Mouse (Mus musculus) fat pad, adult 2 months (tissue): Measurements from ENCODE around the gene Degs1.

Experiments used
- DNase-seq: peaks from one replicate; pipeline ENCODE4 v3.0.0-alpha.2; 2011; ENCODE audit warnings: low read depth, low spot score; ENCODE audit errors: extremely low read depth

Gene Degs1

DNA sequence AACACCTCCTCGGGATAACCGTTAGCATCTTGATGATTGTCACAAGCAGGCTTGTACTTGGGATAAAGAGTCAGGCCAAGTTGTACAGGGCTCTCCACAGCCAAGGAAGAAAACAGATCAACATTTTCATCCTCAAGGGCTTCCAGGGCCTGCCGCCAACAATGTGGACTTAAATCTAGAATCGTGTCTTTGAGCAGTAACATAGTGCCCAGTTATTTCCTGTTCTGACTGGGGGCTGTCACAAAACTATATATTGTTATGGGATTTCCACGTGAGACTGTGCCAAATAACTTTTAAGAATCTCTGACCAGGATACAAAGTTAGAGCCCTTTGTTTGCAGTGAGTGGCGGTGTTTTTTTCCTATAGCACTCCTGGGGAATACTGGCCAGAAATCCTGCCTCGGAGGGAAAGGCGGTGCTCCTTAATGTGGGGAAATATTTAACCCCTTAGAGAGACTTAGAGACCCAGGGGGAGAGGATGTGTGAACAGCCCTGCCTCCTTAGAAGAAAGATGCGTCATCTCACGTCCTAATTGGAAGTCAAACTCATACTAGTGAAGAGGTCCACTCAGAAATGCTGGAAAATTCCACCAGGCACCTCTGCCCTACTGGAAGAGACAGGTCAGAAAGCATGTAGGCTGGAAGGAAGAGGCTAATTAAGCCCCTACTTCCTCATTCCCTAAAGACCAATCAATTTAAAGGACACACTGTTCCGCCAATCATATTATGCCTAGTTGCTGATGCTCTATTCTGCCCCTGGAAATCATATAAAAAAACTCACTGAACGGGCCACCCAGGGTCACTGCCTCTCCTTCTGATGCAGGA is 55.3 kb downstream of the Degs1 start:
- no peak for DNase-seq

DNA sequence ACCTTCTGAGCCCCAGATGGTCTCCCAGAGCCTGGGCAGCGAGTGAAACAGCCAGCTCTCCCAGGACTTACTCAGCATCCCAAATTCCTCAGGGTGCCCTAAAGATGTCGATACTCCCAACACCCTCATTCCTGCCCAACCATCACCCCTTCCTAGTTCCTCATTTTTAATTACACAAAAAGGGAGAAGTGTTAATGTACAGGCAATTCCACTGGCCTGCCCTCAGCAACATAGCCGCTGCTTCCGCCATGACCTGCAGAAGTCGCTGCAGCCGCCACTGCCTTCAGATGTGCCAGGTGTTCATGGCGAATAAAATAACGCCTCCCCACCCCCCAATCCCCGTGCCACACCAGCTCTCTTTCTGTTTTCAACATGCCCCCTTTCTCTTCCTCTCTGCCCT is 56.3 kb downstream of the Degs1 start:
- no peak for DNase-seq
